8 mouse cellular contexts compared by ENCODE assay signal in genomic region chr6:49096933-49097461, GRCm38 (mm10). TPM values are rescaled to one million over a fixed set of nuclear protein-coding genes. Genes with fewer than 3 reads are reported as not detected.
DNase-seq lines count a peak whose midpoint lies in the region; ATAC-seq and TF ChIP-seq lines count a peak whose summit lies in the region.

No protein-coding gene starts in this region.

- H3K4me3 ChIP-seq in hindbrain, embryonic 15.5 days, result no peak overlapping the region
- H3K4me3 ChIP-seq in midbrain, embryonic 15.5 days, result no peak overlapping the region

- CTCF ChIA-PET in Patski (lab: Charles Lee), result interaction anchor here (0.7 to 1.2 kb wide), 4 partner anchors 10 to 112 kb away, joined by 3 to 4 read pairs (median 4); no protein-coding TSS in a partner anchor

- H3K9me3 ChIP-seq in hindbrain, embryonic 15.5 days, result no peaks in the 10 kb centered on the region
- no peaks in the 10 kb centered on the region for H3K9me3 ChIP-seq in midbrain, embryonic 15.5 days

- peak overlapping the region; percentile 21 for H3K4me2 ChIP-seq in hindbrain, embryonic 15.5 days
- H3K4me2 ChIP-seq in midbrain, embryonic 15.5 days, result no peak overlapping the region

- peak; percentile 95 for DNase-seq in Patski (ENCODE audit: low read depth, low spot score)
- peak; percentile 93 for DNase-seq in brain, embryonic 14.5 days (ENCODE audit: low read depth)
- DNase-seq in frontal cortex, postnatal 14 days (ENCODE audit: low spot score in 2 of 2), result peak; percentile 53
- DNase-seq in left cerebral cortex, adult 11 months (ENCODE audit: low spot score), result peak; percentile 55
- peak; percentile 64 for DNase-seq in testis, postnatal 14 days (ENCODE audit: low spot score)
- no peak for DNase-seq in thymus, postnatal 0 days (ENCODE audit: low spot score)

- H3K27ac ChIP-seq in hindbrain, embryonic 15.5 days (replicated peaks), result peak overlapping the region; percentile 60
- H3K27ac ChIP-seq in midbrain, embryonic 15.5 days, result peak overlapping the region; percentile 34; the same call in 1 of the 2 replicates

- no peak overlapping the region for H3K9ac ChIP-seq in hindbrain, embryonic 15.5 days
- no peak overlapping the region for H3K9ac ChIP-seq in midbrain, embryonic 15.5 days

- 37% methylated on average over 13 of the region's 13 CpGs for WGBS in hindbrain, embryonic 15.5 days
- 42% methylated on average over 13 of the region's 13 CpGs for WGBS in midbrain, embryonic 15.5 days

- H3K36me3 ChIP-seq in hindbrain, embryonic 15.5 days, result peaks cover 18% of the 10 kb centered on the region
- H3K36me3 ChIP-seq in midbrain, embryonic 15.5 days (replicated peaks), result 0 out of 2 replicates have a peak, but pooled peaks cover 2% of the 10 kb centered on the region

- H3K4me1 ChIP-seq in hindbrain, embryonic 15.5 days (replicated peaks), result peaks cover 21% of the 10 kb centered on the region
- peaks cover 11% of the 10 kb centered on the region; the same call in 1 of the 2 replicates for H3K4me1 ChIP-seq in midbrain, embryonic 15.5 days

- TF ChIP-seq POLR2A in brain, embryonic 14.5 days (IDR thresholded peaks at IDR 0.05; ENCODE audit: borderline replicate concordance, extremely low read depth, insufficient read depth, insufficient read length, poor library complexity, severe bottlenecking), result no peak

- TF ChIP-seq CTCF in Patski (IDR thresholded peaks at IDR 0.05), result no peak
- no peak for TF ChIP-seq CTCF in brain, embryonic 14.5 days (IDR thresholded peaks at IDR 0.05; ENCODE audit: borderline replicate concordance, extremely low read depth, insufficient read depth, insufficient read length)

- peak; percentile 77 for ATAC-seq in Patski
- peak; percentile 71 for ATAC-seq in hindbrain, embryonic 15.5 days (ENCODE audit: low FRiP score, low read depth)
- 0 out of 2 replicates have a peak, but pooled peaks have one; percentile 26 for ATAC-seq in midbrain, embryonic 15.5 days (replicated peaks)

- POLR2A ChIA-PET in Patski (lab: Charles Lee), result no interaction called here

- in situ Hi-C loops in Patski (cut with MboI; ENCODE audit: low pct_unique_long_range_greater_than_20kb), result no loop called here

- H3K27me3 ChIP-seq in Patski, result no peaks in the 10 kb centered on the region
- H3K27me3 ChIP-seq in hindbrain, embryonic 15.5 days, result no peaks in the 10 kb centered on the region
- no peaks in the 10 kb centered on the region for H3K27me3 ChIP-seq in midbrain, embryonic 15.5 days (replicated peaks)

RNA-seq across cellular contexts. Expression of gene Malsu1, which starts 23.4 kb away (rescaled TPM):
- polyA plus RNA-seq in Patski (2021), result 48.0 TPM
- 18.6 and 27.7 TPM in 2 replicates for polyA plus RNA-seq in brain, embryonic 14.5 days (2012; rRNA removed)
- polyA plus RNA-seq in hindbrain, embryonic 15.5 days (2015; fragmentation: Nextera tagmentation; extraction: Ambion mirVana), result 62.1 and 68.5 TPM in 2 replicates
- polyA plus RNA-seq in midbrain, embryonic 15.5 days (2015; fragmentation: Nextera tagmentation; extraction: Ambion mirVana), result 54.2 and 58.6 TPM in 2 replicates
- polyA plus RNA-seq in thymus, postnatal 0 days (2015; fragmentation: Nextera tagmentation; extraction: Ambion mirVana), result 115 and 119 TPM in 2 replicates

Comparison
In these comparisons a context has a peak if more than half of its experiments do, and no peak if none do; other contexts are left out.
1. ATAC-seq: peak in every context shown above with its lines; median percentile 77 in Patski; 71 in hindbrain, embryonic 15.5 days; 26 in midbrain, embryonic 15.5 days.